Mouse (Mus musculus) forebrain, embryonic 10.5 days (tissue): ENCODE measurements around the gene Pde4b. TPM values are rescaled to one million over a fixed set of nuclear protein-coding genes. Genes with fewer than 3 reads are reported as not detected.
"Not testable (repeated sequence)": the region's sequence is repeated elsewhere in the genome, so short reads cannot be mapped to it uniquely, and the experiment has no call there.

Experiments used
- DNase-seq: peaks from one replicate; pipeline ENCODE4 v3.0.0-alpha.2; 2017; ENCODE audit warnings: low spot score; ENCODE audit errors: extremely low spot score
- H3K27ac ChIP-seq: fragments of 300-500 bp; sonication (generic); 2 replicates; pipeline ENCODE4 v1.5.1; 2016; ENCODE audit warnings: mild to moderate bottlenecking
- H3K27me3 ChIP-seq: fragments of 300-500 bp; sonication (generic); 2 replicates; pipeline ENCODE4 v1.6.1; 2016; ENCODE audit warnings: mild to moderate bottlenecking; ENCODE audit not compliant: poor library complexity, severe bottlenecking
- H3K36me3 ChIP-seq: fragments of 300-500 bp; sonication (generic); replicated peaks from 2 replicates; pipeline ENCODE4 v1.6.1; 2016; ENCODE audit warnings: mild to moderate bottlenecking, moderate library complexity
- H3K4me1 ChIP-seq: fragments of 300-500 bp; sonication (generic); 2 replicates; pipeline ENCODE4 v1.6.1; 2016
- H3K4me3 ChIP-seq: fragments of 300-500 bp; sonication (generic); 2 replicates; pipeline ENCODE4 v1.5.1; 2016; ENCODE audit warnings: mild to moderate bottlenecking, moderate library complexity
- H3K9me3 ChIP-seq: fragments of 300-500 bp; sonication (generic); 2 replicates; pipeline ENCODE4 v1.6.1; 2016; ENCODE audit warnings: mild to moderate bottlenecking, moderate library complexity
- WGBS: fragments of 180-500 bp; shearing (Covaris S2); methylation state at CpG from one replicate; pipeline ENCODE4 v1.1.7; 2016; 5-methylcytosine and 5-hydroxymethylcytosine counted together
- polyA plus RNA-seq: library from polyadenylated mRNA; unstranded; fragments of >200 nt; fragmentation: Nextera tagmentation; extraction: Ambion mirVana; gene quantifications from 2 replicates; pipeline ENCODE4 v1.2.1, GENCODE M21; 2016

Gene Pde4b
- polyA plus RNA-seq, 1 experiment from 2014 or later, result 6.3 TPM

DNA sequence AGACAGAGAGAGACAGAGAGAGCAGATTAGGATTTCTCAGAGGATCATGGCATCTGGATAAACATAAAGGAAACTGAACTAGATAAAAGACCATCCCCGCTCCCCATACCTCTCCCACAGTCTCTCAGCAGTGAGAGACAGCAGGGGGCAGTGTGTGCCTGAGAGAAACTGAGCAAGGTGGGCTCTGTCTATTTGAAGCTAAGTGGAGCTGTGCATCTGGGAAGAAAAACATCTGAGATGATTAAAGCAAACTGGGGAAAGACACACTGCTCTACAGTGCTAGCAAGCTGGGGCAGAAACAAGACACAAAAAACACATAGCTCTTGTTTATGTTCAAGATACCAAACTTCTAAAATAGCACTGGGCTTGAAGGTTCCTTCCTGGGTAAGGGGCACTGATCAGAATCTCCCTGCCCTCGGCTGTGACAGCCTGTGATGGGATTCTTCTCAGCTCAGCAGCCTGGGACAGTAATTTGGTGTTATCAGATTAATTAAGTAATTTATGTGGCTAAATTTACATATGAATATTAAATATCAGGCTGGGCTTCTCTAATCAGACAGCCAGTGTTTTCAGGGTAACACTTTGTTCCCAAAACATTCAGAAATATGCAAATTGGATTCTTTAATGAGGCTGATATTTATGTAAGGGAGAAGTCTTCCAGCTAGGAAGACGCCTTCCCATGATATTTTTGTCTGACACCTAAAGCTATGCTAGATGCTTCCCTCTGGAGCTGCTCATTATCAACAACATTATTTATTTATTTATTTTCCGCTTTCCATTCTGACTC, 399.0 kb downstream of the Pde4b start:
- no peaks in the 10 kb centered on the region for H3K27me3 ChIP-seq
- no peak overlapping the region for H3K27ac ChIP-seq
- H3K36me3 ChIP-seq, result no peaks in the 10 kb centered on the region
- 56% methylated on average over 4 of the region's 4 CpGs for WGBS
- H3K4me1 ChIP-seq, result peaks cover 33% of the 10 kb centered on the region
- no peaks in the 10 kb centered on the region for H3K9me3 ChIP-seq
- no peak overlapping the region for H3K4me3 ChIP-seq
- no peak for DNase-seq

DNA sequence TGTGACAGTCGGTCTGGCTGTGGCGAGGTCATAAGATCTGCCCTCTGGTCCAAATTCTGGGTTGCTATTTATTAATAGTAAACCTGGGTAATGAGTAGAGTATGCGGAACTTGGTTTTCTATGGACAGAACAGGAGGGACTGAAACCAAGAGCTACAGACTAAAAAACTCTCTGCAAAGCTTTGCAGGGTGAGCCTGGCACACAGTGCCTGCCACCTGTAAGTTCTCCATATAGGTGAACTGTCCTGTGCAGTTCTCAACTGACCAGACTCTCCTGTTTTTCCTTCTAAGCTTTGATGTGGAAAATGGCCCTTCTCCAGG, 399.5 kb downstream of the Pde4b start:
- WGBS, result 88% methylated on average over 3 of the region's 3 CpGs
- DNase-seq, result no peak
- Histone ChIP-seq H3K4me1 (peaks cover 35% of the 10 kb centered on the region), H3K27me3 (no peaks in the 10 kb centered on the region), H3K27ac (no peak overlapping the region), H3K4me3 (no peak overlapping the region), H3K36me3 (no peaks in the 10 kb centered on the region), H3K9me3 (no peaks in the 10 kb centered on the region)

DNA sequence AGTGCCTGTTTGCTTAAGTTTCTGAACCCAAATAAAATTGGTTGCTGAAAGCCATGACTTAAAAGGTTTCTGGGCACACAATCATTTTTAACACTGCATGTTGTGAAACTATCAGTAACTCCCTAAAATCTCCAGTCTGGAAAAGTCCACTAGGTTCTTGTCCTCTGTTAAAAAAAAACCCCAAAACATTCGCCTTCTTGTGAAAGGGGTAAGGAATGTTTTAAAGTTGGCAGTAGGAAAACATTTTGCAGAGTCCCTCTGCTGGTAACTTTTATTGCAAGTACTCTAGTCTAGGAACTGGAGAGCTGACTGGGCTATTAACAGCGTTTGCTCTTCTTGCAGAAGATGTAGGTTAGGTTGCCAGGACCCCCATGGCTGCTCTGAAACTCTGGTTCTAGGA, 400.7 kb downstream of the Pde4b start:
- Histone ChIP-seq H3K27me3 (no peaks in the 10 kb centered on the region), H3K36me3 (no peaks in the 10 kb centered on the region), H3K27ac (no peak overlapping the region), H3K4me3 (no peak overlapping the region), H3K4me1 (peaks cover 41% of the 10 kb centered on the region), H3K9me3 (no peaks in the 10 kb centered on the region)
- WGBS, result 58% methylated on average over 2 of the region's 2 CpGs
- DNase-seq, result no peak

DNA sequence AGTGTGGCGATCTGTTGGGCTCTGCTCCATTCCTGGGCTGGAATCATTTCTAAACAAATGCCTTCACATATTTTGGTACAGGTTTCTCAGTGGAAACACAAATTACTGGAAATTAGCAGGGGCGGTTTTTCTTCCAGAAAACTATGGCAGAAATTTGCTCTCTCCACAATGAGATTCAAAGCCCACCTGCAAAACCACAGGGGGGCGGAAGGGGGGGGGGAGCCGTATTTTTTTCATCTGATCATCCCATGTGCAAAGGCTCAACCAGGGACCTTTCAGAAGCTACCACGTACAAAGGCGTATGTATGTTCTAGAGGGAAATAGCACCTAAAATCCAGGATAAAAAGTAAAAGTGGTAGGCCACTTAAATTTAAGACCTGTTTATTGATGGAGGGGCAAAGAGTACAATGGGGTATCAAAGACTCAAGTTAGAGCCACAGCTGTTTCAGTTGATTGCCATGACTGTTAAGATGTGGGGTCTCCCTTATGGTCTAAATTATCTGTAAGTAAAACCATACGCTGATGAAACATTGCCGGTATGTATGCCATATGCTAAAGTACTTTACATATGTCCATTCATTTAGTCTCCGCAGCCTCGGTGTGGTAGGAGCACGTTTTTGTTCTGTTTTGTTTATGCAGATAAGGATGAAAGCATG, 404.3 kb downstream of the Pde4b start:
- 0 out of 2 replicates have a peak, but pooled peaks cover 3% of the 10 kb centered on the region for H3K27me3 ChIP-seq
- 64% methylated on average over 11 of the region's 11 CpGs for WGBS
- no peak overlapping the region for H3K27ac ChIP-seq
- DNase-seq, result no peak
- H3K36me3 ChIP-seq, result no peaks in the 10 kb centered on the region
- no peaks in the 10 kb centered on the region for H3K9me3 ChIP-seq
- H3K4me1 ChIP-seq, result peaks cover 18% of the 10 kb centered on the region
- no peak overlapping the region for H3K4me3 ChIP-seq

DNA sequence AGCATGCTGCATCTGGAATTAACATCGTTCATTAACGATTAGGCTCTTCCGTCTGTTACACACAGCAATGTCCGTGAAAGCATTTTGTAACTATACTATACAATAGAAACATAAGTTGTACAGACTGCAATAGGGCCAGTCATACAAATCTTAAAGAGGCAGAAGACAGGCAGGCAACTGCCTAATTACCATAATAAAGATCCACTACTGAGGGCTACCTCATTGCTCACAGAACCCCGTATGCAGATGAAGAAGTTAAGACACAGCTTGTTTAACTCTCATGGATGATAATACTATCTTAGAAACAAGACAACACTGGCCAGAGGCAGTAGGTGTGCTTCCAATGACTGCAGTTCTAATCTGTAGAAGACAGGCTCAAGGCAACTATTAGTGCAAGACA, 405.6 kb downstream of the Pde4b start:
- Histone ChIP-seq H3K4me3 (no peak overlapping the region), H3K27me3 (0 out of 2 replicates have a peak, but pooled peaks cover 3% of the 10 kb centered on the region), H3K36me3 (no peaks in the 10 kb centered on the region), H3K9me3 (no peaks in the 10 kb centered on the region), H3K27ac (no peak overlapping the region), H3K4me1 (peaks cover 13% of the 10 kb centered on the region)
- 84% methylated on average over 5 of the region's 5 CpGs for WGBS
- DNase-seq, result no peak

DNA sequence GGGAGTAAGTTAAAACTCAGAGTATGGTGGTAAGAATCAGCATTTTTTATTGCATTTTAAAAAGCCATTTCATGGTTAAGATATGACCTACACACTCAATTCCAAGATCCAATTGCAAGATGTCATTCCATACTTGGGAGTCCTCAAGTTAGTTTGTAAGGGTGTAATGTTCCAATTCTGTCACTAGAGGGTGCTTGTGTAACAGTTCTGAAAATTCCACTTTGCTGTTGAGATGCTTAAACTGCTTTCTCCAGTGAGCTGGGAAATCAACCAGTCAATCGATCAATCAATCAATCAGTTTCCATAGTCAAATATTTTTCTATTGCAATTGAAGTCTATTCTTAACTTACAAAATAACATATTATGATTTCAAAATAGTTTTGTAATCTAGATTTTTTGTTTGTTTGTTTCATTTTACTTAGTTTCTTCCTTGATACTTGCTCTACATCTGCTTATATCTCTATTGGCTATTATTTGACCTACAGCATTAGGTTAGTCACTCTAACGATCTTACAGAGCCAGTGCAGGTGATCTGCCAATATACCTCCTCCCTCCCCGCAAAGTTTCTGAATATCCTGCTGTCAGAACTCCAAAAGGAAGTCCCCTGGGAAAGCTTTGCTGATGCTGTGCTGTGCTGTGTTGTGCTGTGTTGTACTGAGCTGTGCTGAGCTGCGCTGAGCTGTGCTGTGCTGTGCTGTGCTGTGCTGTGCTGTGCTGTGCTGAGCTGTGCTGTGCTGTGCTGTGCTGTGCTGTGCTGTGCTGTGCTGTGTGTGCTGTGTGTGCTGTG, 406.2 kb downstream of the Pde4b start:
- Histone ChIP-seq H3K4me3 (no peak overlapping the region), H3K36me3 (no peaks in the 10 kb centered on the region), H3K27ac (no peak overlapping the region), H3K4me1 (peaks cover 13% of the 10 kb centered on the region), H3K27me3 (0 out of 2 replicates have a peak, but pooled peaks cover 3% of the 10 kb centered on the region), H3K9me3 (no peaks in the 10 kb centered on the region)
- no peak for DNase-seq
- 71% methylated on average over 4 of the region's 4 CpGs for WGBS

DNA sequence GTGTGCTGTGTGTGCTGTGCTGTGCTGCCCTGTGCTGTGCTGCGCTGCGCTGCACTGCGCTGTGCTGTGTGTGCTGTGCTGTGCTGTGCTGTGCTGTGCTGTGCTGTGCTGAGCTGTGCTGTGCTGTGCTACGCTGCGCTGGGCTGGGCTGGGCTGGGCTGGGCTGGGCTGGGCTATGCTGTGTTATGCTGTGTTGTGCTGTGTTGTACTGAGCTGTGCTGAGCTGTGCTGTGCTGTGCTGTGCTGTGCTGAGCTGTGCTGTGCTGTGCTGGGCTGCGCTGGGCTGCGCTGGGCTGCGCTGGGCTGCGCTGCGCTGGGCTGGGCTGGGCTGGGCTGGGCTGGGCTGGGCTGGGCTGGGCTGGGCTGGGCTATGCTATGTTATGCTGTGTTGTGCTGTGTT, 406.9 kb downstream of the Pde4b start:
- WGBS, result 92% methylated on average over 10 of the region's 10 CpGs
- H3K4me1 ChIP-seq, result peaks cover 13% of the 10 kb centered on the region
- H3K4me3 ChIP-seq, H3K27me3 ChIP-seq, H3K9me3 ChIP-seq, DNase-seq, H3K27ac ChIP-seq, H3K36me3 ChIP-seq: not testable (repeated sequence)

DNA sequence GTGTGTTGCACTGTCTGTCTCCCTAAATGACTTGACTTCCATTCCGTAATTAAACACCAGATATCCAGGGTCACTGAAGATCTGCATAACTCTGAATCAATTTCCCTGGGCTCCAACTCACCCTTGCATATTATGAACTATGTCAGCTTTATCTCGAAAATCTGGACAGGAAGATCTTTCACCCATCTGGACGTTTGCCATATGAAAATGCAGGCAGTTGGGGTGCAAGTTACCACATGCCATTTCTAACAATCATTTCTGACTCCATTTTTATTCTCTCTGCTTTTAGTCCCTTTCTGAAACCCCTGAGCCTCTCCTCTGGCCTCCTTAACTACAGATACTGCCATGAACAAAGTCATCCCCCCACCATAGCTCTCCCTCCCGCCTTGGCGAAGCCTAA, 407.7 kb downstream of the Pde4b start:
- no peak for DNase-seq
- 85% methylated on average over 5 of the region's 5 CpGs for WGBS
- Histone ChIP-seq H3K9me3 (no peaks in the 10 kb centered on the region), H3K4me1 (peaks cover 13% of the 10 kb centered on the region), H3K4me3 (no peak overlapping the region), H3K36me3 (no peaks in the 10 kb centered on the region), H3K27me3 (0 out of 2 replicates have a peak, but pooled peaks cover 3% of the 10 kb centered on the region), H3K27ac (no peak overlapping the region)

DNA sequence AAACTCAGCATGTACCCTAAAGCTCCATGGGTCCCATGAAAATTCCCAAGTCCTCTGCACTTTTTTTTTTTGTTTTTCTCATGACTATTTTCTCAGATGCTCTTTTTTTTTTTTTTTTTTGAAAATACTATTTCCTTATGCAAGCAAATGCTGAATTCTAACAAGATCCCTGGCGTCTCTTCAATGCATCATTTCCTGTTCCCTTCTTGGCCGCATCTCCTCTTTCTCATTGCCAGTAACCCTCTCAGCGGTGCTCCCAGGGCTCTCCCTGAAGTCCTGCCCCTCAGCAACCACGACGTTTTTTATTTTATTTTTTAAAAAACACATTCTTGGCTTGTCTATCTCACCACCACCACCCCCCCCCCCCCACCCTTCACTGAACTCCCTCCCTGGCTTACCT, 408.1 kb downstream of the Pde4b start:
- Histone ChIP-seq H3K9me3 (no peaks in the 10 kb centered on the region), H3K27ac (no peak overlapping the region), H3K4me1 (peaks cover 13% of the 10 kb centered on the region), H3K4me3 (no peak overlapping the region), H3K36me3 (no peaks in the 10 kb centered on the region), H3K27me3 (0 out of 2 replicates have a peak, but pooled peaks cover 3% of the 10 kb centered on the region)
- DNase-seq, result no peak
- 93% methylated on average over 5 of the region's 5 CpGs for WGBS

DNA sequence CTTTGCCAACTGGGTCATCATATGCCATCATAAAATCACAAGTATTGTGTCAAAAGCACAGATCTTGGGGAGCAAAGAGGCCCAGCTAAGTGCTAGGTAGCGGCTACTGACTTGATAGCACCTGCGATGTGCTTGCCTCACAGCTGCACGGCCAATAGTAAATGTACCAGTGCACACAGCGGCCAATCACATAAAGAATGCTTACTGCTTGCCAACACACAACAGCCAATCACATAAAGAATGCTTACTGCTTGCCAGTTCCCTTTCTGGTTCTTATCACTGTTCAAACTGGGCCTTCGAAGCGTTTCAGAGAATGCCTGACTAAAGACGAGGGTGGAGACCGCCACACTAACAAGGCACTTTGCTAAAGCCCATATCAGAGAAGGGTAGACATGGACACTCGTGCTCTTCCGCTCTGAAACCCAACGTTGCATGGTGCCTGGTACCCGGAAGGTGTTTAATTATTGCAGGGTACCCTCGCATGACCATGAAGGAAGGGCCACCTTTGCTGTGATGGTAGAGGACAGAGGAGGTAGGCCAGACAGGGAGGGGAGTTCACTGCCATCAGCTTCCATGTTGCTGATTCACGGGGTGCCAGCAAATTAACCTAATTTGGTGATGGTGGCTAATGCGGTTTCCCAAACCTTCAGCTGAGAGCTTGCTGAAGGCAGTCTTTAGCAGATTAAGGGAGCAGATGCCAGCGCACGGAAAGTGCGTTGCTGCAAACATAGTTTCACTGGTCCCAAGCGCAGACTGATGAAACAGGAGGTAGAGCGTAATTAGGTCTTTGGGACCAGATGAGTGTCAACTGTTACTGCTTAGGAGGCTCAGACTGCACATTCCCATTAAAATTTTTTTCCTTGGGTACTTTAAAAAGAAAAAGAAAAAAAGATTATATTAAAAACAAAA, 409.2 kb downstream of the Pde4b start:
- 0 out of 2 replicates have a peak, but pooled peaks cover 3% of the 10 kb centered on the region for H3K27me3 ChIP-seq
- 94% methylated on average over 20 of the region's 20 CpGs for WGBS
- no peak for DNase-seq
- H3K9me3 ChIP-seq, result no peaks in the 10 kb centered on the region
- peaks cover 9% of the 10 kb centered on the region for H3K4me1 ChIP-seq
- H3K4me3 ChIP-seq, result no peak overlapping the region
- H3K27ac ChIP-seq, result no peak overlapping the region
- no peaks in the 10 kb centered on the region for H3K36me3 ChIP-seq

DNA sequence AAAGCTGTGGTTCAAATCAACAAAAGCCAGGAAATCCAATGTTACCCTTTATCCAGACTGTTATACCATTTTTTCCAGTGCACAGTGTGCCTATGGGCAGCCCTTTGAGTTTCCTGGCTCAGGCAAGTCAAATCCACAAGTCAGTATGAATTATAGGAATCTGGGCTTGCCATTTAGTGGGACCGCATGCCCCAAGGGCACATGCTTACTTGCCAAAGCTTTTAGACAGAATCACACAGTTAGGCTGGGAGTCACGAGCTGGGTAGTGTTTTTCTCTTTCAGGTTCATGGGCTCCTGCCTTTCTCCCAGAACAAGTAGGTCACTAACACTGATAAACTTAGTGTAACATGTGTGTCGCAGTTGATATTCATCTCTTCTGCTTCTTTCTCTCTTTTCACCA, 409.9 kb downstream of the Pde4b start:
- H3K36me3 ChIP-seq, result no peaks in the 10 kb centered on the region
- no peak overlapping the region for H3K4me3 ChIP-seq
- H3K27me3 ChIP-seq, result 0 out of 2 replicates have a peak, but pooled peaks cover 3% of the 10 kb centered on the region
- H3K27ac ChIP-seq, result no peak overlapping the region
- peaks cover 9% of the 10 kb centered on the region for H3K4me1 ChIP-seq
- H3K9me3 ChIP-seq, result no peaks in the 10 kb centered on the region
- WGBS, result 84% methylated on average over 3 of the region's 3 CpGs
- no peak for DNase-seq
